ENCODE assay signal across 23 mouse cellular contexts in the genomic region with DNA sequence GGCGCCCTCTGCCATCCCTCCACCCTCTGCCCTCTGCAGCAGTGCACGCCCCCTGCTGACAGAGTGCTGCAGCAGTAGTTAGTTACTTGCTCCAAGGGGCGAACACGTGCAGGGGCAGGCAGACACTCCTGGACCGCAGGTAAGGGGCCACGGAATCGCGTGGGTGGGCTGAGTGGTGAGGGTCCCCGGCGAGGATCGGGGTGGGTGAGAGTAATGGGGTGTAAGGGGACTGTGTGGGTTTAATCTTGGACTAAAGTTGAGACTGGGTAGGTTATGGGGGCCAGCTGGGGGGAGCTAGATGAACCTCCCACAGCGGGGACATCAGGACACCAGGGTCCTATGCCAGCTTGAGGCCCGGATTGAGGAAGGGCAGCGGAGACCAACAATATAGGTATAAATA. TPM values are rescaled to one million over a fixed set of nuclear protein-coding genes. Genes with fewer than 3 reads are reported as not detected.
"Had no signal": no experiment of that assay in that cellular context is flagged by ENCODE, and none has a peak within 500 bp of the region (broad histone marks: within the 10 kb centered on the region; RNA-seq: fewer than 3 reads in every experiment).

No protein-coding gene starts in this region.

RNA-seq across cellular contexts. Expression of gene Gm7951, which starts 16.6 kb away (rescaled TPM):
- total RNA-seq: layer of hippocampus, adult 2 months; layer of hippocampus, postnatal 25 days; left cerebral cortex, adult 18-20 months; left cerebral cortex, postnatal 36 days; liver, adult 2 months; megakaryocyte, adult 5-6 weeks had no signal
- polyA plus RNA-seq: intestine, postnatal 0 days; kidney, embryonic 16.5 days; large intestine, adult 2 months; limb, embryonic 11.5 days; limb, embryonic 14.5 days; liver, adult 2 months; liver, embryonic 13.5 days; liver, embryonic 16.5 days; lung, adult 2 months; lung, embryonic 16.5 days; macrophage; midbrain, embryonic 12.5 days; midbrain, embryonic 15.5 days; neural tube, embryonic 12.5 days; neural tube, embryonic 15.5 days; stomach, embryonic 16.5 days; testis, adult 2 months; thymus, adult 2 months had no signal

RNA-seq across cellular contexts. Expression of gene Gm17027, which starts 28.6 kb away (rescaled TPM):
- total RNA-seq: layer of hippocampus, adult 2 months; layer of hippocampus, postnatal 25 days; left cerebral cortex, adult 18-20 months; left cerebral cortex, postnatal 36 days; liver, adult 2 months; megakaryocyte, adult 5-6 weeks had no signal
- polyA plus RNA-seq: intestine, postnatal 0 days; kidney, embryonic 16.5 days; large intestine, adult 2 months; limb, embryonic 11.5 days; limb, embryonic 14.5 days; liver, adult 2 months; liver, embryonic 13.5 days; liver, embryonic 16.5 days; lung, adult 2 months; lung, embryonic 16.5 days; macrophage; midbrain, embryonic 12.5 days; midbrain, embryonic 15.5 days; neural tube, embryonic 12.5 days; neural tube, embryonic 15.5 days; stomach, embryonic 16.5 days; thymus, adult 2 months had no signal

RNA-seq across cellular contexts. Expression of gene Gm3573, which starts 56.8 kb away (rescaled TPM):
- total RNA-seq: liver, adult 2 months; megakaryocyte, adult 5-6 weeks had no signal
- polyA plus RNA-seq: intestine, postnatal 0 days; kidney, embryonic 16.5 days; large intestine, adult 2 months; limb, embryonic 11.5 days; limb, embryonic 14.5 days; liver, adult 2 months; liver, embryonic 13.5 days; liver, embryonic 16.5 days; lung, adult 2 months; lung, embryonic 16.5 days; macrophage; midbrain, embryonic 12.5 days; midbrain, embryonic 15.5 days; neural tube, embryonic 12.5 days; neural tube, embryonic 15.5 days; stomach, embryonic 16.5 days; thymus, adult 2 months had no signal
